Mouse (Mus musculus): ENCODE measurements at regions not wholly inside any gene's neighbourhood (a gene's known extent, or its start where the extent isn't known, plus 50 kb on each side); places are given as distances from the start of the nearest gene placed in this dataset.

- no peak for DNase-seq (ENCODE audit: low spot score in 2 of 2)
These were observed 166.8 kb upstream of the Fggy start for GRCm38 (mm10) chr4:95390549-95390948.

GRCm38 (mm10) chr4:95395746-95396145 is 161.6 kb upstream of the Fggy start:
- DNase-seq (ENCODE audit: low spot score in 2 of 2) = no peak

- DNase-seq (ENCODE audit: low spot score in 2 of 2) = no peak
These were observed 159.0 kb upstream of the Fggy start for GRCm38 (mm10) chr4:95398301-95398700.

- no peak for DNase-seq (ENCODE audit: low spot score in 2 of 2)
These were observed 155.0 kb upstream of the Fggy start for GRCm38 (mm10) chr4:95402273-95402672.

- no peak for DNase-seq (ENCODE audit: low spot score in 2 of 2)
These were observed 140.2 kb upstream of the Fggy start for GRCm38 (mm10) chr4:95417075-95417474.

GRCm38 (mm10) chr4:95426563-95426962 is 130.7 kb upstream of the Fggy start:
- DNase-seq (ENCODE audit: low spot score in 2 of 2) = no peak

- no peak for DNase-seq (ENCODE audit: low spot score in 2 of 2)
These were observed 122.8 kb upstream of the Fggy start for GRCm38 (mm10) chr4:95434543-95434942.

- no peak for DNase-seq (ENCODE audit: low spot score in 2 of 2)
These were observed 122.2 kb upstream of the Fggy start for GRCm38 (mm10) chr4:95435080-95435479.

GRCm38 (mm10) chr4:95439834-95440233 is 117.5 kb upstream of the Fggy start:
- DNase-seq (ENCODE audit: low spot score in 2 of 2) = no peak

GRCm38 (mm10) chr4:95443854-95444811 is 113.2 kb upstream of the Fggy start:
- no peak for DNase-seq (ENCODE audit: low spot score in 2 of 2)

GRCm38 (mm10) chr4:95450286-95450685 is 107.0 kb upstream of the Fggy start:
- DNase-seq (ENCODE audit: low spot score in 2 of 2) = no peak

GRCm38 (mm10) chr4:95451831-95452230 is 105.5 kb upstream of the Fggy start:
- no peak for DNase-seq (ENCODE audit: low spot score in 2 of 2)

GRCm38 (mm10) chr4:95456318-95456717 is 101.0 kb upstream of the Fggy start:
- no peak for DNase-seq (ENCODE audit: low spot score in 2 of 2)

- no peak for DNase-seq (ENCODE audit: low spot score in 2 of 2)
These were observed 100.4 kb upstream of the Fggy start for GRCm38 (mm10) chr4:95456943-95457342.

GRCm38 (mm10) chr4:95462476-95462875 is 94.8 kb upstream of the Fggy start:
- DNase-seq (ENCODE audit: low spot score in 2 of 2) = no peak

GRCm38 (mm10) chr4:95463082-95463825 is 94.1 kb upstream of the Fggy start:
- DNase-seq (ENCODE audit: low spot score in 2 of 2) = no peak

- DNase-seq (ENCODE audit: low spot score in 2 of 2) = no peak
These were observed 90.7 kb upstream of the Fggy start for GRCm38 (mm10) chr4:95466647-95467046.

GRCm38 (mm10) chr4:95467526-95467925 is 89.8 kb upstream of the Fggy start:
- DNase-seq (ENCODE audit: low spot score in 2 of 2) = no peak

- DNase-seq (ENCODE audit: low spot score in 2 of 2) = no peak
These were observed 82.4 kb upstream of the Fggy start for GRCm38 (mm10) chr4:95474726-95475406.

GRCm38 (mm10) chr4:95476071-95476724 is 81.1 kb upstream of the Fggy start:
- DNase-seq (ENCODE audit: low spot score in 2 of 2) = no peak

- no peak for DNase-seq (ENCODE audit: low spot score in 2 of 2)
These were observed 73.7 kb upstream of the Fggy start for GRCm38 (mm10) chr4:95483571-95483970.

- no peak for DNase-seq (ENCODE audit: low spot score in 2 of 2)
These were observed 70.0 kb upstream of the Fggy start for GRCm38 (mm10) chr4:95487323-95487722.
